Mouse (Mus musculus) hindbrain, embryonic 16.5 days (tissue): ENCODE measurements around the gene Sdhc. TPM values are rescaled to one million over a fixed set of nuclear protein-coding genes. Genes with fewer than 3 reads are reported as not detected.

Experiments
- ATAC-seq: fragments of 200-750 bp; cut with Nextera tagmentation; 2 replicates; pipeline ENCODE4 v1.8.0; 2017; ENCODE audit warnings: moderate TSS enrichment, moderate library complexity
- H3K27ac ChIP-seq: fragments of 300-500 bp; sonication (generic); 2 replicates; pipeline ENCODE4 v1.5.1; 2014; ENCODE audit warnings: low read depth, mild to moderate bottlenecking, control low read depth, low read length, moderate library complexity
- H3K27me3 ChIP-seq: fragments of 300-500 bp; sonication (generic); replicated peaks from 2 replicates; pipeline ENCODE4 v1.6.1; 2014; ENCODE audit warnings: low read length; ENCODE audit not compliant: control insufficient read depth, insufficient read depth
- H3K36me3 ChIP-seq: fragments of 300-500 bp; sonication (generic); 2 replicates; pipeline ENCODE4 v1.6.1; 2014; ENCODE audit warnings: mild to moderate bottlenecking, low read length, moderate library complexity, mixed read lengths; ENCODE audit not compliant: control insufficient read depth, insufficient read depth
- H3K4me1 ChIP-seq: fragments of 300-500 bp; sonication (generic); 2 replicates; pipeline ENCODE4 v1.6.1; 2014; ENCODE audit warnings: low read depth, low read length; ENCODE audit not compliant: control insufficient read depth, insufficient read depth
- H3K4me2 ChIP-seq: fragments of 300-500 bp; sonication (generic); 2 replicates; pipeline ENCODE4 v1.6.1; 2014; ENCODE audit warnings: mild to moderate bottlenecking, low read length, control low read depth, moderate library complexity
- H3K4me3 ChIP-seq: fragments of 300-500 bp; sonication (generic); 2 replicates; pipeline ENCODE4 v1.5.1; 2014; ENCODE audit warnings: mild to moderate bottlenecking, low read length, control low read depth, moderate library complexity
- H3K9ac ChIP-seq: fragments of 300-500 bp; sonication (generic); 2 replicates; pipeline ENCODE4 v1.6.1; 2014; ENCODE audit warnings: low read depth, mild to moderate bottlenecking, control low read depth, low read length, moderate library complexity
- H3K9me3 ChIP-seq: fragments of 300-500 bp; sonication (generic); 2 replicates; pipeline ENCODE4 v1.6.1; 2014; ENCODE audit warnings: mild to moderate bottlenecking, low read length, moderate library complexity; ENCODE audit not compliant: control insufficient read depth
- WGBS: fragments of 180-500 bp; shearing (Covaris S2); extraction: QIAGEN DNeasy Blood & Tissue Kit; methylation state at CpG from one replicate; pipeline ENCODE4 v1.1.7; 2014; 5-methylcytosine and 5-hydroxymethylcytosine counted together
- polyA plus RNA-seq: library from polyadenylated mRNA; unstranded; fragments of >200 nt; fragmentation: Nextera tagmentation; extraction: Ambion mirVana; gene quantifications from 2 replicates; pipeline ENCODE4 v1.2.1, GENCODE M21; 2015

Gene Sdhc
- polyA plus RNA-seq, 1 experiment from 2014 or later, result 316 TPM

- no peaks in the 10 kb centered on the region for H3K36me3 ChIP-seq
- H3K4me1 ChIP-seq, result peaks cover 16% of the 10 kb centered on the region
- no peaks in the 10 kb centered on the region for H3K27me3 ChIP-seq
- WGBS, result 2% methylated on average over 15 of the region's 15 CpGs
- ATAC-seq, result peak; percentile 6; the same call in 1 of the 2 replicates
- H3K9me3 ChIP-seq, result no peaks in the 10 kb centered on the region
- peak overlapping the region; percentile 79 for H3K4me2 ChIP-seq
- H3K9ac ChIP-seq, result peak overlapping the region; percentile 45
- peak overlapping the region; percentile 60 for H3K4me3 ChIP-seq
- peak overlapping the region; percentile 53 for H3K27ac ChIP-seq
Measured at GRCm38 (mm10) chr1:171111781-171112575, 38.4 kb downstream of the Sdhc start.

GRCm38 (mm10) chr1:171111020-171111780 is 39.2 kb downstream of the Sdhc start:
- Histone ChIP-seq H3K4me2 (peak overlapping the region; percentile 79), H3K27ac (peak overlapping the region; percentile 81), H3K9me3 (no peaks in the 10 kb centered on the region), H3K4me3 (peak overlapping the region; percentile 60), H3K4me1 (peaks cover 16% of the 10 kb centered on the region), H3K27me3 (no peaks in the 10 kb centered on the region), H3K9ac (peak overlapping the region; percentile 64), H3K36me3 (no peaks in the 10 kb centered on the region)
- ATAC-seq, result peak; percentile 91
- WGBS, result under 1% methylated on average over 38 of the region's 38 CpGs

GRCm38 (mm10) chr1:171110659-171111019 is 39.8 kb downstream of the Sdhc start:
- WGBS, result 6% methylated on average over 15 of the region's 15 CpGs
- H3K27me3 ChIP-seq, result no peaks in the 10 kb centered on the region
- peak overlapping the region; percentile 79 for H3K4me2 ChIP-seq
- H3K4me3 ChIP-seq, result peak overlapping the region; percentile 60
- H3K9ac ChIP-seq, result peak overlapping the region; percentile 64
- ATAC-seq, result peak; percentile 62
- peaks cover 16% of the 10 kb centered on the region for H3K4me1 ChIP-seq
- H3K36me3 ChIP-seq, result no peaks in the 10 kb centered on the region
- H3K27ac ChIP-seq, result peak overlapping the region; percentile 81
- no peaks in the 10 kb centered on the region for H3K9me3 ChIP-seq

GRCm38 (mm10) chr1:171109620-171110019 is 40.8 kb downstream of the Sdhc start:
- Histone ChIP-seq H3K27ac (no peak overlapping the region), H3K4me1 (peaks cover 16% of the 10 kb centered on the region), H3K27me3 (no peaks in the 10 kb centered on the region), H3K9ac (no peak overlapping the region), H3K36me3 (no peaks in the 10 kb centered on the region), H3K4me3 (no peak overlapping the region), H3K9me3 (no peaks in the 10 kb centered on the region), H3K4me2 (peak overlapping the region; percentile 23)
- no peak for ATAC-seq
- 35% methylated on average over 9 of the region's 9 CpGs for WGBS

- Histone ChIP-seq H3K4me3 (no peak overlapping the region), H3K27me3 (no peaks in the 10 kb centered on the region), H3K36me3 (no peaks in the 10 kb centered on the region), H3K4me2 (no peak overlapping the region), H3K4me1 (peaks cover 5% of the 10 kb centered on the region), H3K9ac (no peak overlapping the region), H3K9me3 (no peaks in the 10 kb centered on the region), H3K27ac (no peak overlapping the region)
- no peak for ATAC-seq
- 69% methylated on average over 6 of the region's 6 CpGs for WGBS
Measured at GRCm38 (mm10) chr1:171105226-171105625, 45.2 kb downstream of the Sdhc start.

GRCm38 (mm10) chr1:171103179-171103840 is 47.1 kb downstream of the Sdhc start:
- Histone ChIP-seq H3K4me2 (peak overlapping the region; percentile 57), H3K9ac (peak overlapping the region; percentile 38; the same call in 1 of the 2 replicates), H3K27ac (no peak overlapping the region), H3K9me3 (no peaks in the 10 kb centered on the region), H3K4me3 (peak overlapping the region; percentile 70), H3K36me3 (no peaks in the 10 kb centered on the region), H3K4me1 (peaks cover 5% of the 10 kb centered on the region; the same call in 1 of the 2 replicates), H3K27me3 (no peaks in the 10 kb centered on the region)
- WGBS, result 10% methylated on average over 10 of the region's 10 CpGs
- no peak; the same call in 1 of the 2 replicates for ATAC-seq

GRCm38 (mm10) chr1:171102547-171103177 is 47.7 kb downstream of the Sdhc start:
- Histone ChIP-seq H3K9me3 (no peaks in the 10 kb centered on the region), H3K27me3 (no peaks in the 10 kb centered on the region), H3K9ac (peak overlapping the region; percentile 81), H3K4me3 (peak overlapping the region; percentile 70), H3K4me1 (peaks cover 5% of the 10 kb centered on the region; the same call in 1 of the 2 replicates), H3K4me2 (peak overlapping the region; percentile 57), H3K27ac (peak overlapping the region; percentile 90), H3K36me3 (no peaks in the 10 kb centered on the region)
- ATAC-seq, result peak; percentile 93
- WGBS, result under 1% methylated on average over 35 of the region's 35 CpGs

GRCm38 (mm10) chr1:171101733-171102546 is 48.5 kb downstream of the Sdhc start:
- H3K9me3 ChIP-seq, result no peaks in the 10 kb centered on the region
- H3K4me3 ChIP-seq, result peak overlapping the region; percentile 70
- peak overlapping the region; percentile 81 for H3K9ac ChIP-seq
- under 1% methylated on average over 40 of the region's 40 CpGs for WGBS
- peak; percentile 87 for ATAC-seq
- H3K4me1 ChIP-seq, result peaks cover 5% of the 10 kb centered on the region; the same call in 1 of the 2 replicates
- no peaks in the 10 kb centered on the region for H3K27me3 ChIP-seq
- no peaks in the 10 kb centered on the region for H3K36me3 ChIP-seq
- H3K4me2 ChIP-seq, result peak overlapping the region; percentile 57
- peak overlapping the region; percentile 90 for H3K27ac ChIP-seq
